Mouse (Mus musculus) liver, embryonic 16.5 days (tissue): Measurements from ENCODE around the gene Lsamp. TPM values are rescaled to one million over a fixed set of nuclear protein-coding genes. Genes with fewer than 3 reads are reported as not detected.

Experiments used
- ATAC-seq: fragments of 200-750 bp; cut with Nextera tagmentation; 2 replicates; pipeline ENCODE4 v1.8.0; 2017; ENCODE audit warnings: low read depth, mild to moderate bottlenecking, moderate number of reproducible peaks, moderate library complexity
- H3K27ac ChIP-seq: fragments of 300-500 bp; sonication (generic); 2 replicates; pipeline ENCODE4 v1.5.1; 2014; ENCODE audit warnings: mild to moderate bottlenecking, low read length
- H3K27me3 ChIP-seq: fragments of 300-500 bp; sonication (generic); 2 replicates; pipeline ENCODE4 v1.6.1; 2014; ENCODE audit warnings: low read depth, low read length, mixed read lengths; ENCODE audit not compliant: control insufficient read depth, insufficient read depth
- H3K36me3 ChIP-seq: fragments of 300-500 bp; sonication (generic); 2 replicates; pipeline ENCODE4 v1.6.1; 2014; ENCODE audit warnings: mild to moderate bottlenecking; ENCODE audit not compliant: control insufficient read depth, insufficient read depth
- H3K4me1 ChIP-seq: fragments of 300-500 bp; sonication (generic); 2 replicates; pipeline ENCODE4 v1.6.1; 2014; ENCODE audit warnings: low read depth, low read length, mixed read lengths; ENCODE audit not compliant: control insufficient read depth
- H3K4me2 ChIP-seq: fragments of 300-500 bp; sonication (generic); 2 replicates; pipeline ENCODE4 v1.6.1; 2014; ENCODE audit warnings: low read depth, low read length, mixed read lengths
- H3K4me3 ChIP-seq: fragments of 300-500 bp; sonication (generic); 2 replicates; pipeline ENCODE4 v1.5.1; 2014; ENCODE audit warnings: low read depth, mild to moderate bottlenecking, low read length
- H3K9ac ChIP-seq: fragments of 300-500 bp; sonication (generic); 2 replicates; pipeline ENCODE4 v1.6.1; 2014; ENCODE audit warnings: low read depth, low read length
- H3K9me3 ChIP-seq: fragments of 300-500 bp; sonication (generic); replicated peaks from 2 replicates; pipeline ENCODE4 v1.6.1; 2016; ENCODE audit warnings: low read length; ENCODE audit not compliant: control insufficient read depth
- WGBS: fragments of 180-500 bp; shearing (Covaris S2); extraction: QIAGEN DNeasy Blood & Tissue Kit; methylation state at CpG from one replicate; pipeline ENCODE4 v1.1.7; 2014; ENCODE audit not compliant: insufficient replicate concordance; 5-methylcytosine and 5-hydroxymethylcytosine counted together
- polyA plus RNA-seq: library from polyadenylated mRNA; unstranded; fragments of >200 nt; fragmentation: Nextera tagmentation; extraction: Ambion mirVana; gene quantifications from 2 replicates; pipeline ENCODE4 v1.2.1, GENCODE M21; 2015

The Lsamp gene
- polyA plus RNA-seq, 1 experiment from 2014 or later: 0.15 TPM

GRCm38 (mm10) chr16:41467391-41467790, 1483.2 kb downstream of the Lsamp start:
- Histone ChIP-seq H3K27me3 (no peaks in the 10 kb centered on the region), H3K4me1 (no peaks in the 10 kb centered on the region), H3K9me3 (no peaks in the 10 kb centered on the region), H3K4me2 (no peak overlapping the region), H3K27ac (no peak overlapping the region), H3K36me3 (no peaks in the 10 kb centered on the region), H3K4me3 (no peak overlapping the region), H3K9ac (no peak overlapping the region)
- ATAC-seq: no peak
- 50% methylated on average over 2 of the region's 2 CpGs for WGBS

GRCm38 (mm10) chr16:41478694-41479093, 1494.5 kb downstream of the Lsamp start:
- Histone ChIP-seq H3K27ac (no peak overlapping the region), H3K36me3 (no peaks in the 10 kb centered on the region), H3K9ac (no peak overlapping the region), H3K4me2 (no peak overlapping the region), H3K9me3 (no peaks in the 10 kb centered on the region), H3K27me3 (no peaks in the 10 kb centered on the region), H3K4me1 (no peaks in the 10 kb centered on the region), H3K4me3 (no peak overlapping the region)
- ATAC-seq: no peak
- WGBS: 63% methylated on average over 5 of the region's 5 CpGs

- Histone ChIP-seq H3K27me3 (no peaks in the 10 kb centered on the region), H3K9me3 (no peaks in the 10 kb centered on the region), H3K4me1 (no peaks in the 10 kb centered on the region), H3K36me3 (no peaks in the 10 kb centered on the region), H3K4me3 (no peak overlapping the region), H3K9ac (no peak overlapping the region), H3K4me2 (no peak overlapping the region), H3K27ac (no peak overlapping the region)
- 22% methylated on average over 1 of the region's 1 CpGs for WGBS
- no peak for ATAC-seq
Measured at GRCm38 (mm10) chr16:41481832-41482231, 1497.7 kb downstream of the Lsamp start.

- Histone ChIP-seq H3K9ac (no peak overlapping the region), H3K4me1 (no peaks in the 10 kb centered on the region), H3K27ac (no peak overlapping the region), H3K4me3 (no peak overlapping the region), H3K36me3 (no peaks in the 10 kb centered on the region), H3K4me2 (no peak overlapping the region), H3K9me3 (no peaks in the 10 kb centered on the region), H3K27me3 (no peaks in the 10 kb centered on the region)
- ATAC-seq: no peak
- WGBS: 48% methylated on average over 6 of the region's 6 CpGs
Measured at GRCm38 (mm10) chr16:41510915-41511552, 1526.9 kb downstream of the Lsamp start.

- no peak for ATAC-seq
- 42% methylated on average over 4 of the region's 4 CpGs for WGBS
- Histone ChIP-seq H3K4me2 (no peak overlapping the region), H3K27ac (no peak overlapping the region), H3K9me3 (no peaks in the 10 kb centered on the region), H3K36me3 (no peaks in the 10 kb centered on the region), H3K4me3 (no peak overlapping the region), H3K4me1 (no peaks in the 10 kb centered on the region), H3K27me3 (no peaks in the 10 kb centered on the region), H3K9ac (no peak overlapping the region)
Measured at GRCm38 (mm10) chr16:41521566-41521965, 1537.4 kb downstream of the Lsamp start.

GRCm38 (mm10) chr16:41524266-41524665, 1540.1 kb downstream of the Lsamp start:
- WGBS: 61% methylated on average over 10 of the region's 10 CpGs

GRCm38 (mm10) chr16:41532661-41533551, 1548.7 kb downstream of the Lsamp start:
- 2% methylated on average over 38 of the region's 38 CpGs for WGBS
- no peaks in the 10 kb centered on the region for H3K27me3 ChIP-seq
- no peaks in the 10 kb centered on the region for H3K4me1 ChIP-seq
- no peak overlapping the region for H3K27ac ChIP-seq
- H3K9ac ChIP-seq: no peak overlapping the region
- no peaks in the 10 kb centered on the region for H3K9me3 ChIP-seq
- H3K4me2 ChIP-seq: no peak overlapping the region
- H3K4me3 ChIP-seq: no peak overlapping the region
- H3K36me3 ChIP-seq: no peaks in the 10 kb centered on the region
- no peak for ATAC-seq

More at GRCm38 (mm10) chr16:41524266-41524665, 1540.1 kb downstream of the Lsamp start:
- Histone ChIP-seq H3K36me3 (no peaks in the 10 kb centered on the region), H3K9me3 (no peaks in the 10 kb centered on the region), H3K4me2 (no peak overlapping the region), H3K27ac (no peak overlapping the region), H3K4me3 (no peak overlapping the region), H3K27me3 (no peaks in the 10 kb centered on the region), H3K4me1 (no peaks in the 10 kb centered on the region), H3K9ac (no peak overlapping the region)
- ATAC-seq: no peak

GRCm38 (mm10) chr16:41533686-41534085, 1549.5 kb downstream of the Lsamp start:
- Histone ChIP-seq H3K4me3 (no peak overlapping the region), H3K27me3 (no peaks in the 10 kb centered on the region), H3K4me1 (no peaks in the 10 kb centered on the region), H3K36me3 (no peaks in the 10 kb centered on the region), H3K4me2 (no peak overlapping the region), H3K27ac (no peak overlapping the region), H3K9ac (no peak overlapping the region), H3K9me3 (no peaks in the 10 kb centered on the region)
- 27% methylated on average over 6 of the region's 6 CpGs for WGBS
- ATAC-seq: no peak

- Histone ChIP-seq H3K4me2 (no peak overlapping the region), H3K9ac (no peak overlapping the region), H3K9me3 (no peaks in the 10 kb centered on the region), H3K4me1 (no peaks in the 10 kb centered on the region), H3K27ac (no peak overlapping the region), H3K27me3 (no peaks in the 10 kb centered on the region), H3K36me3 (no peaks in the 10 kb centered on the region), H3K4me3 (no peak overlapping the region)
- WGBS: 51% methylated on average over 1 of the region's 1 CpGs
- ATAC-seq: no peak
Measured at GRCm38 (mm10) chr16:41535806-41536205, 1551.6 kb downstream of the Lsamp start.
